Comparison of ENCODE assay signal across 28 mouse cellular contexts in the genomic region with DNA sequence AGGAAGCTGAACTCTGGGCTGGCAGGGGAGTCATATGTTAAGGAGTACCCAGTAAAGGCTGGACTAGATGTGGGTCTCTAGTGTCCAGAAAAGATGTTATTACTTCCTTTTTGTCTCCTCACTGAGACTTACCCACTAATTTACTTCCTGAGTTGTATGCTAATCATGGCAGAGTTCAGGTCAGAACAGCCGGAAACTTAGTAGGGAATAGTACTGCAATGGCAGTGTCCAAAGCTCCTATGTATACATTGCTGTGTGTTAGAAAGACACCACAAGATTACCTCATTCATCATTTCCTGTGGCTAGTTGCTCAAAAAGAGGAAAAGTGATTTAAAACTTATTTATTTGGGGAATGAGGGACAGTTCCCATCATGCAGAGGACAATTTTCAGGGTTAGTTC. TPM values are rescaled to one million over a fixed set of nuclear protein-coding genes. Genes with fewer than 3 reads are reported as not detected.
"Had no signal": no experiment of that assay in that cellular context is flagged by ENCODE, and none has a peak within 500 bp of the region (broad histone marks: within the 10 kb centered on the region; RNA-seq: fewer than 3 reads in every experiment).

No protein-coding gene starts in this region.

- H3K4me3 ChIP-seq: heart, embryonic 10.5 days; heart, embryonic 12.5 days; hindbrain, embryonic 10.5 days; hindbrain, embryonic 12.5 days; intestine, embryonic 15.5 days; left cerebral cortex, adult 2 months; limb, embryonic 13.5 days; limb, embryonic 15.5 days; liver, embryonic 12.5 days had no signal

- H3K4me1 ChIP-seq: heart, embryonic 10.5 days; heart, embryonic 12.5 days; hindbrain, embryonic 12.5 days; intestine, embryonic 15.5 days; limb, embryonic 13.5 days; limb, embryonic 15.5 days; liver, embryonic 12.5 days had no signal

- ATAC-seq: hindbrain, embryonic 16.5 days; inflammation-experienced regulatory T-cells, adult 6 months; intestine, embryonic 15.5 days; intestine, postnatal 0 days; liver, embryonic 12.5 days had no signal

- H3K27ac ChIP-seq: heart, embryonic 10.5 days; hindbrain, embryonic 10.5 days; hindbrain, embryonic 12.5 days; hindbrain, embryonic 14.5 days; intestine, embryonic 15.5 days; left cerebral cortex, adult 2 months; limb, embryonic 13.5 days; limb, embryonic 15.5 days; liver, embryonic 12.5 days; liver, embryonic 14.5 days had no signal

- DNase-seq: gastrocnemius, postnatal 14 days; gastrocnemius, postnatal 36 days; heart, adult 18-20 months; heart, postnatal 10 days; heart, postnatal 4 days; kidney, adult 18-20 months; kidney, adult 8-10 months; kidney, postnatal 14 days; kidney, postnatal 36 days; layer of hippocampus, adult 9-11 months; left cerebral cortex, postnatal 4 days had no signal

RNA-seq across cellular contexts. Expression of gene Kcnip1, which starts 32.1 kb away (rescaled TPM):
- total RNA-seq: gastrocnemius, adult 8-10 months; gastrocnemius, postnatal 36 days; heart, postnatal 10 days; heart, postnatal 25 days; heart, postnatal 4 days; liver, adult 2 months had no signal
- polyA plus RNA-seq: liver, adult 2 months had no signal
